ENCODE assay signal across 8 mouse cellular contexts in the genomic region with DNA sequence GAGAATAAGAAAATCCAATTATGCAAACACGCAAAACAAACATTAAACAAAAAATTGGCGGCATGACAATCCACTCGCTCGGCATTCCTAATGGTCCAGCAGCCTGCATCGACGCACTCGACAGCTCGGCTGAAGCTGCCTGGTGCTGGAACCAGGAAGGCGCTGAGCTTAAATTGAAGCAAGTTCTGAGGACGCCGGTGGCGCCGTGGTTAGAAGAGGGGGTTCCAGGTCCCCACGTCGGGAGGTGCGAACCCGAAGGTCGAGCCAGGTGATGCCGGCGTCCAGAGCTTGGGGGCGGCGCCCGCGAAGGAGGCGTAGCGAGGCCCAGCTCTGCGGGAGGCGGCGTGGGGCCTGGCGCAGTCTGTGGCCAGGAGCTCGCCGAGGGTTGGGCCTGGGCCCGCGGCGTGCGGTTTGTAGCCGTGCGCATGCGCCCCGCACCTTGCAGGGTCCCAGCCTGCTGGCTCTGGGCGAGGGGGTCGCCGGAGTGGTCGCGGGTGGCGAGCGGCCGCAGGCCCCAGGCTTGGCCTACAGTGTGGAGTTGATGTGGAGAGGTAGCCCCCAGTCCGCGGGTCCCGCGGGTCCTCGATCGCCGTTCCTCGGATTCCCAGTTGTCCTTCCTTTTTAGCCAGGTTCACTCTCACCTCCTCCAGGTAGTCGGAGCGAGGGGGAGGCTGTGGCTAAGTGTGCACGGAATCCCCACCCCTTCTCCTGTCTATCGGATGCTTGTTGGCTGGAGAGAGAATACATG. TPM values are rescaled to one million over a fixed set of nuclear protein-coding genes. Genes with fewer than 3 reads are reported as not detected.
DNase-seq lines count a peak whose midpoint lies in the region; ATAC-seq and TF ChIP-seq lines count a peak whose summit lies in the region.

No protein-coding gene starts in this region.

- no peak for TF ChIP-seq CTCF in gastrocnemius, adult 2 months (IDR thresholded peaks at IDR 0.05)
- TF ChIP-seq CTCF in hindbrain, postnatal 0 days (IDR thresholded peaks at IDR 0.05; ENCODE audit: low read depth), result no peak
- TF ChIP-seq CTCF in left cerebral cortex, adult 2 months (IDR thresholded peaks at IDR 0.05), result no peak

- peak overlapping the region; percentile 82 for H3K4me2 ChIP-seq in hindbrain, postnatal 0 days (ENCODE audit: low read depth, low read length)

- DNase-seq in gastrocnemius, adult 2 months, result peak; percentile 85
- DNase-seq in hindbrain, postnatal 0 days (ENCODE audit: low spot score), result peak; percentile 91
- peak; percentile 68 to 70 for DNase-seq in left cerebral cortex, adult 2 months (ENCODE audit: extremely low spot score in 1 of 2, low spot score in 2 of 2)
- peak; percentile 80 to 85 for DNase-seq in right cerebral cortex, adult 2 months (ENCODE audit: low spot score in 2 of 2)
- peak; percentile 67 to 69 for DNase-seq in urinary bladder, postnatal 36 days (ENCODE audit: low spot score in 2 of 2)

- WGBS in hindbrain, postnatal 0 days, result under 1% methylated on average over 60 of the region's 60 CpGs
- under 1% methylated on average over 25 of the region's 60 CpGs for WGBS in macrophage (ENCODE audit: missing documents)

- peak overlapping the region; percentile 82 for H3K9ac ChIP-seq in hindbrain, postnatal 0 days (replicated peaks; ENCODE audit: low read length)

- 0 out of 2 replicates have a peak, but pooled peaks cover 8% of the 10 kb centered on the region for H3K4me1 ChIP-seq in hindbrain, postnatal 0 days (ENCODE audit: insufficient read depth, low read length)

- H3K27me3 ChIP-seq in hindbrain, postnatal 0 days (ENCODE audit: insufficient read depth, low read length), result peaks cover 26% of the 10 kb centered on the region

- peak overlapping the region; percentile 83 for H3K4me3 ChIP-seq in gastrocnemius, adult 2 months
- peak overlapping the region; percentile 98 for H3K4me3 ChIP-seq in hindbrain, postnatal 0 days (ENCODE audit: low read length)
- H3K4me3 ChIP-seq in left cerebral cortex, adult 2 months, result peak overlapping the region; percentile 61
- peak overlapping the region; percentile 74 for H3K4me3 ChIP-seq in macrophage (ENCODE audit: inconsistent target)

- peaks cover 49% of the 10 kb centered on the region for H3K79me2 ChIP-seq in macrophage (ENCODE audit: inconsistent target)

- ATAC-seq in activated CD4-positive, CD25-positive, alpha-beta regulatory T cell, adult 4 months, result peak; percentile 79
- peak; percentile 80 for ATAC-seq in common myeloid progenitor, adult 5-6 weeks (replicated peaks; ENCODE audit: low read depth, poor library complexity, severe bottlenecking)
- peak; percentile 95 for ATAC-seq in hindbrain, postnatal 0 days

- intact Hi-C loops in gastrocnemius, adult 2 months (cut with DNase I), result no loop called here
- intact Hi-C loops in left cerebral cortex, adult 2 months (cut with DNase I), result loop anchor here (5.0 to 10.0 kb wide), 2 partner anchors 359 to 573 kb away; no protein-coding TSS in a partner anchor

- peak overlapping the region; percentile 85 for H3K27ac ChIP-seq in gastrocnemius, adult 2 months
- peak overlapping the region; percentile 51; the same call in 1 of the 2 replicates for H3K27ac ChIP-seq in hindbrain, postnatal 0 days
- peak overlapping the region; percentile 7; the same call in 1 of the 2 replicates for H3K27ac ChIP-seq in left cerebral cortex, adult 2 months
- no peak overlapping the region for H3K27ac ChIP-seq in macrophage

- H3K9me3 ChIP-seq in hindbrain, postnatal 0 days (ENCODE audit: low read length), result no peaks in the 10 kb centered on the region

- H3K36me3 ChIP-seq in hindbrain, postnatal 0 days (ENCODE audit: insufficient read depth, low read length), result no peaks in the 10 kb centered on the region
- no peaks in the 10 kb centered on the region for H3K36me3 ChIP-seq in macrophage (ENCODE audit: inconsistent target)

RNA-seq across cellular contexts. Expression of a gene that starts 4.1 kb away (rescaled TPM):
- not detected for polyA plus RNA-seq in activated CD4-positive, CD25-positive, alpha-beta regulatory T cell, adult 4 months (2017; shearing (Covaris generic))
- not detected in 2 replicates for total RNA-seq in common myeloid progenitor, adult 5-6 weeks (2017)
- total RNA-seq in gastrocnemius, adult 2 months (2021), result 1 to 10 TPM; 1.4 to 2.3 TPM
- total RNA-seq in hindbrain, postnatal 0 days (2014; rRNA removed), result 24.0 and 33.2 TPM in 2 replicates
- polyA plus RNA-seq in hindbrain, postnatal 0 days (2015; fragmentation: Nextera tagmentation; extraction: Ambion mirVana), result 13.8 and 17.6 TPM in 2 replicates
- not detected for total RNA-seq in left cerebral cortex, adult 2 months (2021)
- 1 to 10 TPM in 1 of 26 experiments, not detected in 25; 2.7 TPM for total RNA-seq in macrophage (2018; cell fraction: chromatin; rRNA removed)
- under 1 TPM in 9 of 26 experiments, not detected in 17; 0.03 to 0.23 (median 0.12) TPM for total RNA-seq in macrophage (2018; cell fraction: cytosol; rRNA removed)
- 1 to 10 TPM in 1 of 26 experiments, under 1 TPM in 1, not detected in 24; 0.83 to 1.0 TPM for total RNA-seq in macrophage (2018; cell fraction: nucleus; rRNA removed)
- 0.09 TPM in 2 of 3 replicates, not detected in the other for polyA plus RNA-seq in macrophage (2018)

RNA-seq across cellular contexts. Expression of a gene that starts 4.5 kb away (rescaled TPM):
- polyA plus RNA-seq in activated CD4-positive, CD25-positive, alpha-beta regulatory T cell, adult 4 months (2017; shearing (Covaris generic)), result 10 to 100 TPM; 32.0 to 42.4 TPM
- total RNA-seq in common myeloid progenitor, adult 5-6 weeks (2017), result 50.8 and 60.9 TPM in 2 replicates
- 10 to 100 TPM; 11.6 to 14.8 TPM for total RNA-seq in gastrocnemius, adult 2 months (2021)
- 23.8 and 24.1 TPM in 2 replicates for total RNA-seq in hindbrain, postnatal 0 days (2014; rRNA removed)
- polyA plus RNA-seq in hindbrain, postnatal 0 days (2015; fragmentation: Nextera tagmentation; extraction: Ambion mirVana), result 31.4 and 33.3 TPM in 2 replicates
- total RNA-seq in left cerebral cortex, adult 2 months (2021), result 10 to 100 TPM; 36.3 to 37.2 TPM
- 100 to 1,000 TPM in 7 of 26 experiments, 10 to 100 TPM in 19; 48.0 to 114 (median 90.4) TPM for total RNA-seq in macrophage (2018; cell fraction: chromatin; rRNA removed)
- total RNA-seq in macrophage (2018; cell fraction: cytosol; rRNA removed), result 10 to 100 TPM; 15.6 to 29.1 (median 21.4) TPM
- 10 to 100 TPM; 25.2 to 77.4 (median 49.6) TPM for total RNA-seq in macrophage (2018; cell fraction: nucleus; rRNA removed)
- polyA plus RNA-seq in macrophage (2018), result 19.2 to 38.8 TPM (median 26.3 TPM) in 3 replicates
